Mouse (Mus musculus): ENCODE measurements at regions not wholly inside any gene's neighbourhood (a gene's known extent, or its start where the extent isn't known, plus 50 kb on each side); places are given as distances from the start of the nearest gene placed in this dataset.

GRCm38 (mm10) chr5:64401737-64402136, 245.6 kb downstream of the Tbc1d1 start:
- no peak for DNase-seq

GRCm38 (mm10) chr5:64403077-64403981, 247.2 kb downstream of the Tbc1d1 start:
- no peak for DNase-seq

GRCm38 (mm10) chr5:64403982-64404345, 247.9 kb downstream of the Tbc1d1 start:
- no peak for DNase-seq

DNA sequence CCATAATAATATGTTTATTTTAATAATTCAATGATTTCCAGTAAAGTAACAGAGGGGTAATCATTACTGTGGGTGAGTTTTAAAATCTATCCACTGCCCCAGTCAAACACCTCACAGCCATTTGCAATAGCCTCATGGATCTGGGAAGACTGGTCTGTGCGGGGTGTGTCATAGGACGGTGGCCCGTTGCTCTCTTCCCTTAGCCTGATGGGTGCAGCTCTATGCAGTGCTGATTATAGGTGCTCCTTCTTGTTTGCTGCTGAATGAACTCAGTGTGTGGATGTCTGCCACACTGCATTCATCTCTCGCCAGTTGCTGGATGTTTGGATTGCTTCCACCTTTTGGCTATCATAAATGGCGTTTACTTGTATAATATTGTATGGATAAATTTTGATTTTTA, 248.4 kb downstream of the Tbc1d1 start:
- DNase-seq = no peak

DNA sequence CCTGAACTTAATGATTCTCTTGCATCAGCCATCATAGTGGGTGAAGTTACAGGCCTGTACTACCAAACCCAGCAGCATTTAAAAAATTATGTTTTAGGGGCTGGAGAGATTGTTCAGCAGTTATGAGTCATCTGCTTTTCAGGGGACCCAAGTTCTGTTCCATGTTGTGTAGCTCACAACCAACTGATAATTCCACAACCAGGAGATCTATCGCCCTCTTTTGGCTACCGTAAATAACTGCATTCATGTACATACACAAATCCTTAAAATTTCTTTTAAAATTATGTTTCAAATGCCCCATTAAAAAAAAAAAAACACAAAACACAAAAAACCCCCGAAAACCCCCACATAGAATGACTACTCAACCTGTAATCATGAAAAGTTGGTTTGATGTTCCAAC, 252.8 kb downstream of the Tbc1d1 start:
- DNase-seq = no peak

DNA sequence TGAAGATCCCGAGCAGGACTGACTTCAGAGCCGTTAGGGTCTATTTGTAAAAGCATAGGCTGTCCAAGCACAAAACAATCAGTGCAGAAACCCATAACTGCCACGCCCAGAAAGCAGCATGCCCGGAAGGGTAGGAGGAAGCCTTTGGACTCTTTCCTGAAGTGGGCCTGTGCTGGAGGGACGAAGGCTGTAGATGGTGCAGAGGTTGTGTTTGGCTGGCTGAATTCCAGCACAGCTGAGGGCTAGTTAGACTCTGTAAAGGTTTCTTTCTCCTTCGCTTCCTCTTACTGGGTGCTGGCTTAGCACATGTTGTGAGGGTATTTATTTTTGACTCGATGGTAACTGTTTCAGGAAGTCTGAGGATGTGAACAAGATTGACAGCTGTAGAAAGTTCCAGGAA, 254.5 kb downstream of the Tbc1d1 start:
- peak; percentile 68 for DNase-seq

- no peak for DNase-seq
These were observed 258.4 kb downstream of the Tbc1d1 start for GRCm38 (mm10) chr5:64414519-64414918.

GRCm38 (mm10) chr5:64419395-64419794, 263.3 kb downstream of the Tbc1d1 start:
- no peak for DNase-seq

- no peak for DNase-seq
These were observed 266.9 kb downstream of the Tbc1d1 start for GRCm38 (mm10) chr5:64422787-64423587.

DNA sequence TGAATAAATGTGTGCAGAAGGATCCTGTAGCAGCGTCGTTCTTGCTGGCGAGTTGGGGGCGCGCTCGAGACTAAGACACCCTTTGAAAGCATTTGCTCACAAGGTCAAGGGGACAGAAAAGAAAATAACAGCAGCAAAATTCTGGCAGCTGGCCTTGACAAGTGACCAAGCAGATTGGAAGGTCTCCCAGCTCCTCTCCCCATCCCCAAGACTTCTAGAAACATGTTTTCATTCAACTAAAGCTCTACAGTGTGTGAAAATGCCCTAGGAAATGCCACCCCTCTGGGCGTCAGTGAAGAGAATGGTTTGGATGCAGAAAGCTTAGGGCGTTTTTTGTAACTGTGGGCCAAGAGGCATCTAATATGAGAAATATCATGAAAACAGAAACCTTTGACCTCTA, 272.7 kb downstream of the Tbc1d1 start:
- DNase-seq = no peak

GRCm38 (mm10) chr5:64430501-64430900, 274.4 kb downstream of the Tbc1d1 start:
- no peak for DNase-seq

DNA sequence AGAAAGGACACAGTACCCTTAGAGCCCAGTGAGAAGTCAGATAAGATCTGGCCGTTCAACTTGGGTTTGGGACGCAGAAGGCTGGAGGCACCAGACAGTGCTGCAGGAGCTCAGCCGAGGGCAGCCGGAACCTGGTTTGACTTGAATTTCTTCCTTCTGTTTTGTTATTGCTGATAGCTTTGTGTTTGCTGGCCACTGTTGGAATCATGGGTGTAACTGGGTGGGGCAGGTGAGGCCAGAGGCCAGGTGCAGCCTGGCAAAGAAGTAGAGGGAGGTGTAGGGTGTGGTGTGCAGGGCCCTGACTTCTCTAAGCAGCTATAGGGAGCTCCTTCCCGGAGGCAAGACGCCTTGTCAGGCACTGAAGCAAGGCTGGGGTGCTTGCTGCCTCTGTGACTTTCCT, 275.5 kb downstream of the Tbc1d1 start:
- no peak for DNase-seq

DNA sequence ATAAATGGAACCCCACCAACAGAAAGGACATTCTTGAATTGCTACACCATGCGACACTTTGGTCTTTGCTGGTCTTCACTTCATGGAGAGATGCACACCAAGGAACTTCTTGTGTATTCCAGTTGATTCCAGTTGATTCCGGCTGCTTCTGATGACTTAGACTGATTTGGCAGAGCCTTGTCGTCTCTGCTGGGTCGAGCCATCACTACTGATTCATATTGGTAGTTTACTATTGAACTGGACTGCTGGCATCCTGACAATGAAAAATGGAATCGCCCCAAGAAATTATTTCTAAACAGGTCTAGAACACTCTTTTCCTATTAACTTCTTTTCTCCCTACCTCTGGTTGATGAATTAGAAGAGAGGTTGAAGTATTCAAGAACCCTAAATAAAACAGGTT, 277.7 kb downstream of the Tbc1d1 start:
- DNase-seq = no peak

DNA sequence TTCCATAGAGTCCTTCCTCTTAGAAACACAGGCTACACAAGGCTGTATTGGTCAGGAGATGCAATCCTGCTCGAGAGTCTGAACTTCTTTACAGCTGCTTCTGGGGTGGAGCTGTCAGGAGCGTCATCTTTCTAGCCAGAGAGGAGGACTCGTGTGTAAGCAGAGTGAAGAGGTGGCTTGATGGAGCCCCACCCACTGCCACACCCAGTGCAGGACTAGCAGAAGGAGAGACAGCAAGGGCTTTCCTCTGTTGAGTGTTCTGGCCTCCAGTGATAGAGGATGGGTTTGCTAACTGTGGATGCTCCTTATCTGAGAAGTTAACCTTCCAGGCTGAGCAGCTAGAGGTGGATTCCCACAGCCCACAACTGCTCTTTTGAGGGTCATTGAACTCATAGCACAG, 279.4 kb downstream of the Tbc1d1 start:
- no peak for DNase-seq

DNA sequence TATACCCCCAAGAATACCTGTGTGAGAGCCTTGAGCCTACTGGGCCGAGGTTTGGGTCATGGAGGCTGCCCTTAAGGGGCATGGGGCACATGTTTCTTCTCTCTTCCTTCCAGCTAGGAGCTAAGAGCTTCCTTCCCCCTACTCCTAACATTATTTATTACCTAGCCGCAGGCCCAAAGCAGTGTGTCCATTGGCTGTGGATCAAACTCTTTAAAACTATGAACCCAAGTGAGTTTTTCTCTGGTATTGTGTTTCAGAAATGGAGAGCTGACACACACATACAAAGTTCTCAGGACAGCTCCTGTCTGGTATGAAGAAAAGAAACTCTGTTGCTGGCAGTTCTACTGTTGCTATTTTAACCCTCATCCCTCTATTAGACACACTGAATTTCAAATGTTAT, 279.9 kb downstream of the Tbc1d1 start:
- no peak for DNase-seq

GRCm38 (mm10) chr5:64437720-64438119, 281.6 kb downstream of the Tbc1d1 start:
- no peak for DNase-seq

DNA sequence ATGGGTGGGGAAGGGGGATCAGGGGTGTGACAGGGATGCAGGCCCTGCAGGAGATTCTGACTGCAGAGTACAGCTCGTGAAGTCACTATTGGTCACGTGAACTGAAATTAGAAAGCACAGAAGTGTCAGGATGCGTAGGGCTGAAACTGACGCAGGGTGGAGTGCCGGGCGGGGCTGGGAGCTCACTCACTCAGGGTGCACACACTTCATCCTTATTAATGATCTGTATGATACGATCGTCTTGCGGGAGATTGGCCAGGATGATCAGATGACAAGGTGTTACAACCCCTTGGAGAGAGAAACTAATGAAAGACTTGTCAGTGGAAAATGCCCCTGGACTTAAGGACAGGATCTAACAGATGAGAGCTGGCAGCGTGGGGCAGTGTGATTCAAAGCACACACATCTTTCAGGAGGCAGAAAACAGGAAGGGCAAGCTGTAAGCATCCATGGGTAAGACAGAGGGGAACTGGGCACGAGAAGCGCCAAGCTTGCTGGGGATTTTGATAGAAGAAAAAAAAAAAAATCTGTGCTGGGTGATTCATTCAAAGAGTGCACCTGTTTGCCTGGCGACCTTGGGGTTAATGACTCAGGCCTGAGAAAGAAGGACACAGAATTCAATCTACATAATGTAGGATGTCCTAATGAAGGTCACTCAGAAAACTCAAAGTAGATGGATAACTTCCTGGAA, 282.5 kb downstream of the Tbc1d1 start:
- DNase-seq = no peak

GRCm38 (mm10) chr5:64447847-64448246, 291.7 kb downstream of the Tbc1d1 start:
- no peak for DNase-seq

GRCm38 (mm10) chr5:64452668-64453334, 296.7 kb downstream of the Tbc1d1 start:
- DNase-seq = no peak

GRCm38 (mm10) chr5:64459807-64460206, 303.7 kb downstream of the Tbc1d1 start:
- DNase-seq = no peak

GRCm38 (mm10) chr5:64460891-64461290, 304.8 kb downstream of the Tbc1d1 start:
- no peak for DNase-seq

- no peak for DNase-seq
These were observed 305.5 kb downstream of the Tbc1d1 start for GRCm38 (mm10) chr5:64461592-64461991.

DNA sequence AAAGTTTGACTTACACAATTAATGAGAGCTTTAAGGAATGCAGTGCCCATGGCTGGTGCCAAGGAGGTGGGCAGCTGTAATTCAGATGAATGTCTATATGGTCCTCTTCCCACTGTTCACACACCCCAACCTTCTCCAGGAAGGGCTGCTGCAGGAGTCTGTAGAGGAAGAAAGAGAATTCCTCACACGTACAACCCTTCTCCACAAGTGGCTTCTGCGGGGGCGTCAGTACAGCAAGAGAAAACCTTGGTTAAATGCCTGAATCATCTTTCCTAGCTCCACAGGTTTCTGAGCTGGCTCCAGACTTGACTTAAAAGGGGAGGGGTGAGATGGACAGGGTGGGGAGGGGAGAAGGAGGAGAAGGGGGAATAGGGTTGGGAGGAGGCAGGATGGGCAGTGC, 306.3 kb downstream of the Tbc1d1 start:
- no peak for DNase-seq

Measured in layer of hippocampus, adult 9-11 months (tissue).